ENCODE assay signal across 12 mouse cellular contexts in genomic region chr11:25313879-25314278, GRCm38 (mm10).
A peak's percentile ranks its signal among the peaks of the same experiment; 100 is the strongest.
DNase-seq lines count a peak whose midpoint lies in the region; ATAC-seq and TF ChIP-seq lines count a peak whose summit lies in the region.
"Had no signal": no experiment of that assay in that cellular context is flagged by ENCODE, and none has a peak within 500 bp of the region (broad histone marks: within the 10 kb centered on the region; RNA-seq: fewer than 3 reads in every experiment).

No protein-coding gene starts in this region.

- H3K4me2 ChIP-seq in heart, embryonic 15.5 days: peak overlapping the region; percentile 32
- H3K4me2 ChIP-seq in hindbrain, embryonic 15.5 days: peak overlapping the region; percentile 10; the same call in 1 of the 2 replicates
- H3K4me2 ChIP-seq in midbrain, postnatal 0 days (ENCODE audit: low read depth, low read length, poor library complexity, severe bottlenecking): no peak overlapping the region
- H3K4me2 ChIP-seq: liver, embryonic 13.5 days had no signal

- H3K9me3 ChIP-seq in heart, embryonic 15.5 days (replicated peaks): no peaks in the 10 kb centered on the region
- no peaks in the 10 kb centered on the region for H3K9me3 ChIP-seq in forebrain, embryonic 10.5 days
- no peaks in the 10 kb centered on the region for H3K9me3 ChIP-seq in hindbrain, embryonic 15.5 days
- H3K9me3 ChIP-seq in midbrain, postnatal 0 days (ENCODE audit: low read length): no peaks in the 10 kb centered on the region
- H3K9me3 ChIP-seq: liver, embryonic 13.5 days had no signal

- ATAC-seq in heart, embryonic 15.5 days (replicated peaks; ENCODE audit: insufficient number of reproducible peaks, insufficient read depth, low FRiP score, low read depth): no peak
- ATAC-seq in hindbrain, embryonic 15.5 days (ENCODE audit: low FRiP score, low read depth): no peak
- ATAC-seq in midbrain, postnatal 0 days (ENCODE audit: low FRiP score): no peak

- DNase-seq in heart, postnatal 4 days: no peak
- no peak for DNase-seq in forebrain, embryonic 10.5 days (ENCODE audit: extremely low spot score, low spot score)
- DNase-seq in midbrain, postnatal 0 days (ENCODE audit: low spot score): peak; percentile 33
- DNase-seq in layer of hippocampus, adult 9-11 months: no peak
- DNase-seq in T-cell, adult 2 months (ENCODE audit: low spot score): no peak
- DNase-seq in natural killer cell, adult 2 months (ENCODE audit: low spot score in 2 of 2): no peak
- DNase-seq: cerebellum, adult 8-10 months; kidney, adult 18-20 months; liver, embryonic 13.5 days had no signal

- 15% methylated on average over 8 of the region's 8 CpGs for WGBS in heart, embryonic 15.5 days
- 45% methylated on average over 8 of the region's 8 CpGs for WGBS in forebrain, embryonic 10.5 days
- WGBS in hindbrain, embryonic 15.5 days: 12% methylated on average over 8 of the region's 8 CpGs
- 12% methylated on average over 8 of the region's 8 CpGs for WGBS in midbrain, postnatal 0 days

- no peak for TF ChIP-seq CTCF in midbrain, postnatal 0 days (IDR thresholded peaks at IDR 0.05)

- no peaks in the 10 kb centered on the region for H3K36me3 ChIP-seq in heart, embryonic 15.5 days
- no peaks in the 10 kb centered on the region for H3K36me3 ChIP-seq in forebrain, embryonic 10.5 days (replicated peaks)
- no peaks in the 10 kb centered on the region for H3K36me3 ChIP-seq in hindbrain, embryonic 15.5 days
- H3K36me3 ChIP-seq in midbrain, postnatal 0 days (ENCODE audit: insufficient read depth, low read length): no peaks in the 10 kb centered on the region
- H3K36me3 ChIP-seq: liver, embryonic 13.5 days had no signal

- H3K27ac ChIP-seq in heart, embryonic 15.5 days: no peak overlapping the region
- peak overlapping the region; percentile 40; the same call in 1 of the 2 replicates for H3K27ac ChIP-seq in forebrain, embryonic 10.5 days
- no peak overlapping the region for H3K27ac ChIP-seq in hindbrain, embryonic 15.5 days (replicated peaks)
- H3K27ac ChIP-seq in midbrain, postnatal 0 days (ENCODE audit: low read depth, low read length): no peak overlapping the region
- H3K27ac ChIP-seq: liver, embryonic 13.5 days had no signal

- peaks cover 10% of the 10 kb centered on the region for H3K4me1 ChIP-seq in heart, embryonic 15.5 days (replicated peaks)
- H3K4me1 ChIP-seq in forebrain, embryonic 10.5 days: peaks cover 19% of the 10 kb centered on the region
- H3K4me1 ChIP-seq in hindbrain, embryonic 15.5 days (replicated peaks): peaks cover 7% of the 10 kb centered on the region; the same call in 1 of the 2 replicates
- peaks cover 5% of the 10 kb centered on the region; the same call in 1 of the 2 replicates for H3K4me1 ChIP-seq in midbrain, postnatal 0 days (ENCODE audit: insufficient read depth, low read length)
- H3K4me1 ChIP-seq: liver, embryonic 13.5 days; megakaryocyte, embryonic 14.5 days had no signal

- H3K4me3 ChIP-seq in heart, embryonic 15.5 days: no peak overlapping the region
- no peak overlapping the region for H3K4me3 ChIP-seq in forebrain, embryonic 10.5 days
- no peak overlapping the region for H3K4me3 ChIP-seq in hindbrain, embryonic 15.5 days
- H3K4me3 ChIP-seq in midbrain, postnatal 0 days (ENCODE audit: low read depth, low read length): no peak overlapping the region
- H3K4me3 ChIP-seq: liver, embryonic 13.5 days; megakaryocyte, embryonic 14.5 days had no signal

- peak overlapping the region; percentile 17; the same call in 1 of the 2 replicates for H3K9ac ChIP-seq in heart, embryonic 15.5 days
- no peak overlapping the region for H3K9ac ChIP-seq in hindbrain, embryonic 15.5 days
- no peak overlapping the region for H3K9ac ChIP-seq in midbrain, postnatal 0 days (replicated peaks; ENCODE audit: low read length, poor library complexity, severe bottlenecking)
- H3K9ac ChIP-seq: liver, embryonic 13.5 days had no signal

- no peaks in the 10 kb centered on the region for H3K27me3 ChIP-seq in heart, embryonic 15.5 days
- H3K27me3 ChIP-seq in forebrain, embryonic 10.5 days (ENCODE audit: poor library complexity, severe bottlenecking): no peaks in the 10 kb centered on the region
- H3K27me3 ChIP-seq in hindbrain, embryonic 15.5 days: no peaks in the 10 kb centered on the region
- no peaks in the 10 kb centered on the region for H3K27me3 ChIP-seq in midbrain, postnatal 0 days (ENCODE audit: insufficient read depth, low read length)
- H3K27me3 ChIP-seq: liver, embryonic 13.5 days; megakaryocyte, embryonic 14.5 days had no signal
